Mouse (Mus musculus) heart, embryonic 11.5 days (tissue): Measurements from ENCODE around the gene Tfap2b. TPM values are rescaled to one million over a fixed set of nuclear protein-coding genes. Genes with fewer than 3 reads are reported as not detected.
A peak's percentile ranks its signal among the peaks of the same experiment; 100 is the strongest.

Experiments used
- ATAC-seq: fragments of 200-750 bp; cut with Nextera tagmentation; replicated peaks from 2 replicates; pipeline ENCODE4 v1.8.0; 2017; ENCODE audit warnings: moderate library complexity; ENCODE audit not compliant: insufficient number of reproducible peaks, low FRiP score, low TSS enrichment
- H3K27ac ChIP-seq: fragments of 300-500 bp; sonication (generic); 2 replicates; pipeline ENCODE4 v1.5.1; 2014; ENCODE audit warnings: mild to moderate bottlenecking, low read depth, low read length
- H3K27me3 ChIP-seq: fragments of 300-500 bp; sonication (generic); 2 replicates; pipeline ENCODE4 v1.6.1; 2014; ENCODE audit warnings: mild to moderate bottlenecking, low read length, mixed read lengths; ENCODE audit not compliant: control insufficient read depth, insufficient read depth
- H3K36me3 ChIP-seq: fragments of 300-500 bp; sonication (generic); 2 replicates; pipeline ENCODE4 v1.6.1; 2014; ENCODE audit warnings: mild to moderate bottlenecking, low read length, moderate library complexity, mixed read lengths; ENCODE audit not compliant: control insufficient read depth, insufficient read depth
- H3K4me1 ChIP-seq: fragments of 300-500 bp; sonication (generic); 2 replicates; pipeline ENCODE4 v1.6.1; 2014; ENCODE audit warnings: low read length; ENCODE audit not compliant: control insufficient read depth, insufficient read depth
- H3K4me2 ChIP-seq: fragments of 300-500 bp; sonication (generic); 2 replicates; pipeline ENCODE4 v1.6.1; 2014; ENCODE audit warnings: mild to moderate bottlenecking, moderate library complexity
- H3K4me3 ChIP-seq: fragments of 300-500 bp; sonication (generic); 2 replicates; pipeline ENCODE4 v1.5.1; 2014; ENCODE audit warnings: low read depth, low read length
- H3K9ac ChIP-seq: fragments of 300-500 bp; sonication (generic); 2 replicates; pipeline ENCODE4 v1.6.1; 2014; ENCODE audit warnings: mild to moderate bottlenecking, low read depth, low read length, moderate library complexity
- H3K9me3 ChIP-seq: fragments of 300-500 bp; sonication (generic); replicated peaks from 2 replicates; pipeline ENCODE4 v1.6.1; 2016; ENCODE audit warnings: low read length; ENCODE audit not compliant: control insufficient read depth
- WGBS: fragments of 180-500 bp; shearing (Covaris S2); extraction: QIAGEN DNeasy Blood & Tissue Kit; methylation state at CpG from one replicate; pipeline ENCODE4 v1.1.7; 2014; ENCODE audit not compliant: insufficient replicate concordance; 5-methylcytosine and 5-hydroxymethylcytosine counted together
- polyA plus RNA-seq: library from polyadenylated mRNA; unstranded; fragments of >200 nt; fragmentation: Nextera tagmentation; extraction: Ambion mirVana; gene quantifications from 2 replicates; pipeline ENCODE4 v1.2.1, GENCODE M21; 2014

Gene Tfap2b
- polyA plus RNA-seq, 1 experiment from 2014 or later = 1.3 TPM

DNA sequence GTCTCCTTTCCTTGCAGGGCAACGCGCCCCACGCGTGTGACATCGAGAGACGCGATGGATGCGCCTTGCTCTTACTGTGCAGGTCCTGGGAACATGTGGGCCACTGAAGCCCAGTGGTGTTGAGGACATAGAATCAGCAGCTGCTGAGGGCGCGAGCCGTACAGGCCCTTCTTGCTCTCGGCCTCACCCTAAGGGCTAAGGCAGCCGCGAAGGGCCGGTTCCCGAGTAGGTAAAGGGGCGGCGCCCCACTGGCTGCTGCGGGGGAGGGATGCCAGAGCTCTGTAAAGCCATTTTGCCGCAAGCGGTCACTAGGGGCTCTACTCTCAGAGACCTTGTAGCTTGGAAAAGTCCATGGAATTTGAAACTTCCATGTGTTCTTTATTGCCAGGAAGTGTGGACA, 27.9 kb downstream of the Tfap2b start:
- Histone ChIP-seq H3K27ac (no peak overlapping the region), H3K4me1 (no peaks in the 10 kb centered on the region), H3K27me3 (peaks cover 84% of the 10 kb centered on the region), H3K36me3 (no peaks in the 10 kb centered on the region), H3K4me2 (no peak overlapping the region), H3K4me3 (no peak overlapping the region), H3K9ac (no peak overlapping the region), H3K9me3 (no peaks in the 10 kb centered on the region)
- no peak for ATAC-seq
- 1% methylated on average over 21 of the region's 21 CpGs for WGBS

DNA sequence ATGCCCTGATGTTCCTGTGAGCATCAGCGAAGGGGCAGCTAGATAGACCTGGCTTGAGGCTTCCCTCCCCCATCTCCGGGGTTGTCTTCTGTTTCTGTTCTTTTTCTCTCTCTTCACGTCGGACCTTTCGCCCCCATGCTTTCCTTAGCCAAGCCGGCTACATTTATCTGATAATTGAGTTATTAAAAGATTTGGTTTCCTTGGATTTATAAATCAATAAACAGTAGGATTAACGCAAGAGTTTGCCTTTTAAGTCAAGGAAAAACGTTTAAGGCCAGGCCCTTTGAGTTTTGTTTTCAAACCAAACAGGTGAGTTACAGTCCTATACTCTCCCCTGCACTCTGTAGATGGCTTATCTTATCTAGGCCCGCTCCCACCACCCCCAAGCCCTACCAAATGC, 28.3 kb downstream of the Tfap2b start:
- H3K9me3 ChIP-seq = no peaks in the 10 kb centered on the region
- 1% methylated on average over 9 of the region's 9 CpGs for WGBS
- ATAC-seq = no peak

DNA sequence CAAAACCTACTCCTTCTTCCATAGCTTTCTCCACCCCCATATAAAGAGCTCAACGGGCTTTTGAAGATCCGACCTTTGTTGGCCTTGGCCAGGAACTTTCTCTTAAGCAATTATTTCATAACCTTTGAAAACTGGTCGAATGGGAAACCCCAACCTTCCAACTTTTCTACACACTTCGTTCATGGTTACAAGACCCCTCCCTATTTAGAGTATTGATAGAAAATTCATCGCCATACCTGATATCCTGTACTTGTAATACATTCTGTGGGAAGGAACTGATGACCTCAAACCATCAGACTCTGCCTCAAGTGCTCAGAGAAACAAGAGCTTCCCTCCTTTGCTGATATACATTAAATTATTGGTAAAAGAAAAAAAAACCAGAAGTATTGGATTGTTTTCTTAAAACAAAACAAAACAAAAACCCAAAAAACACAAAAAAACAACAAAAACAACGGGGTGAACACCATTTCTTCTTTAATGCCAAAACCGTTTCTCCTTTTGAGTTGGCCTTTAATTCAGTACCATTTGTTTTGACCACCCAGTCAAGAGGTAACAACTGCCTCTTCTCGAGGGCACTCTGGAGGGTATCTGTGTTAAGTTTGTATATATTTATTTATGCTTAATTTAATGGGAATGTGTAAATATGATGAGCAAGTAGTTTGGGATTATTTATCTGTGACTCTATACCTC, 29.2 kb downstream of the Tfap2b start:
- no peak overlapping the region for H3K4me2 ChIP-seq
- H3K4me3 ChIP-seq = no peak overlapping the region
- no peaks in the 10 kb centered on the region for H3K36me3 ChIP-seq
- peaks cover 84% of the 10 kb centered on the region for H3K27me3 ChIP-seq
- H3K27ac ChIP-seq = no peak overlapping the region
- no peak overlapping the region for H3K9ac ChIP-seq
- H3K4me1 ChIP-seq = no peaks in the 10 kb centered on the region
- no peak for ATAC-seq
- 6% methylated on average over 8 of the region's 8 CpGs for WGBS
- H3K9me3 ChIP-seq = no peaks in the 10 kb centered on the region

More for the DNA sequence above, 28.3 kb downstream of the Tfap2b start:
- Histone ChIP-seq H3K4me1 (no peaks in the 10 kb centered on the region), H3K36me3 (no peaks in the 10 kb centered on the region), H3K4me3 (no peak overlapping the region), H3K9ac (no peak overlapping the region), H3K27me3 (peaks cover 84% of the 10 kb centered on the region), H3K4me2 (no peak overlapping the region), H3K27ac (no peak overlapping the region)

DNA sequence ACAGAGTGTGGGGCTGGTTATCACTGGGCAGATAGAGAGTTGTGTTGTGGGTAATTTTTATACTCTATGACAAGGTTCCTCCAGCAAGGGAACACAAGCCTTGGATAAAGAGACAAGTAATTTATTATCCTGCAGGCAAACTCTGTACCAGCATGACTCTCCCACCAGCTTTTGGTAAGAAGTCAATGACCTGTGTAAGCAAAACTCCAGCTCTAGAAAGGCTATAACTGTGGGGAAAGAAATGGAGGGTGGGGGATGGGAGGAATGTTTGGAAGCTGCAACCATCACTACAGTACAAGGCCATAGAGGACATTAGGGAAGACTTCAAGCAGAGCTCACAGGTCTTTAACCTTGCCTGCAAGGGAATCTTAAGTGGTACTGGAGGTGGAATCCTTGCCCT, 31.3 kb downstream of the Tfap2b start:
- no peak for ATAC-seq
- Histone ChIP-seq H3K4me1 (no peaks in the 10 kb centered on the region), H3K4me3 (no peak overlapping the region), H3K9ac (no peak overlapping the region), H3K27me3 (peaks cover 76% of the 10 kb centered on the region), H3K4me2 (no peak overlapping the region), H3K36me3 (no peaks in the 10 kb centered on the region), H3K27ac (no peak overlapping the region), H3K9me3 (no peaks in the 10 kb centered on the region)

DNA sequence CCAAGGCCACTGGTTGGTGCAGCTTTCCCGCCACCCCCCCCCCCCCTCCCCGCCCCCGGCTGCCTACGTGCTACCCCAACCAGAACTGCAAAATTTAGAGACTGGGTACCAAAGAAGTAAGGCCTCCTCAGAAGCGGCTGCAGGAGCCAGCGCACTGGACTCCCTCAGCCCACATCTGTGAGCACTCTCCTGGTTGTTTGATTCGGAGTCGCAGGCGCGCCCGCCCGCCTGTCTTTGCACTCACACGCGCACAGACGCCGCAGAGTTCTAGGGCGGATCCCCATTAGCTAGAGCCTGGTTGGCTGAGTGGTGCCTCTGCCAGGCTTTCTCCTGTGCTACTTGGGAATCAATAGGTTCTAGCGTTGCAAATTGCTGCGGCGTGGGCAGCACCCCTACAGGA, 32.6 kb downstream of the Tfap2b start:
- Histone ChIP-seq H3K4me2 (peak overlapping the region; percentile 54), H3K36me3 (no peaks in the 10 kb centered on the region), H3K4me3 (peak overlapping the region; percentile 32), H3K9me3 (no peaks in the 10 kb centered on the region), H3K4me1 (no peaks in the 10 kb centered on the region), H3K27me3 (peaks cover 65% of the 10 kb centered on the region), H3K9ac (no peak overlapping the region), H3K27ac (no peak overlapping the region)
- ATAC-seq = no peak
- WGBS = under 1% methylated on average over 18 of the region's 20 CpGs

DNA sequence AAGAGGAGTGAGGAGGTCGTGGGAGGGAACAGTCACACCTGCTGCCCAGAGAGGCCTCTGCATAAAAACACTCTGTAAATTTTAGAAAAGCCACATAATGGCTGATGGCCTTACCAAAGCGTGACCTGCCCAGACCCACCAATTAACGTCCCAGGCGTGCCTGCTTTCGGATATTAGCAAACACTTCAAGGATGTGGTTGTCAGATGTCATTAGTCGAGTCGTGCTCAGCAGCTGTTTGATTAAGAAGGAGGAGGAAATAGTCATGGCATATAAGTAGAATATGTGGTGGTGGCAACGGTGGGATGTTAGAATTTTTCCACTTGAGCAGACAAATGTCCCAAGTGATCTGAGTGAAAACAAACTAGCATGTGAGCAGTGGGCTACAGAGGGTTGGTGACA, 33.3 kb downstream of the Tfap2b start:
- no peak overlapping the region for H3K4me3 ChIP-seq
- H3K36me3 ChIP-seq = no peaks in the 10 kb centered on the region
- H3K4me1 ChIP-seq = no peaks in the 10 kb centered on the region
- H3K27ac ChIP-seq = no peak overlapping the region
- peaks cover 58% of the 10 kb centered on the region for H3K27me3 ChIP-seq
- 6% methylated on average over 8 of the region's 8 CpGs for WGBS
- H3K9me3 ChIP-seq = no peaks in the 10 kb centered on the region
- H3K4me2 ChIP-seq = peak overlapping the region; percentile 54; the same call in 1 of the 2 replicates
- no peak overlapping the region for H3K9ac ChIP-seq
- ATAC-seq = no peak

DNA sequence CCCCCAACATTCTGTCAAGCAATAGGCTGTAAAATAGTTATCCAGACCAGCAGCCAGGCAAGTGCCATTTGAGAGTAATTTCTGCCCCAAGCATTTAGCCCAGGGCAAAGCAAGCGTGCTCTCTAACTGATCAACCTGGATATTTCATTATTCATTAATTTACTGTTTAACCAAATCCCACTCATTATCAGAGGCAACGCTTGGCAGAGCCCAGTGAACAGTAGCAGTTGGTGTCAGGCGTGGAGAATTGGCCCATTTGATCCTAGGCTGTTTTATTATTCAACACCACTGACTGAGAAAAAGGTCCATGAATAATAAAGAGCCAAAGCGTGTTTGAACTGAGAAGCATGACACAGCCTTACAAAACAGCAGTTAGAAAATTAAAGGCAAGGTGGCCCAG, 36.3 kb downstream of the Tfap2b start:
- Histone ChIP-seq H3K27ac (no peak overlapping the region), H3K36me3 (no peaks in the 10 kb centered on the region), H3K27me3 (peaks cover 34% of the 10 kb centered on the region), H3K4me2 (no peak overlapping the region), H3K9me3 (no peaks in the 10 kb centered on the region), H3K4me3 (no peak overlapping the region), H3K4me1 (no peaks in the 10 kb centered on the region), H3K9ac (no peak overlapping the region)
- 55% methylated on average over 4 of the region's 4 CpGs for whole genome bisulfite sequencing
- no peak for ATAC-seq

DNA sequence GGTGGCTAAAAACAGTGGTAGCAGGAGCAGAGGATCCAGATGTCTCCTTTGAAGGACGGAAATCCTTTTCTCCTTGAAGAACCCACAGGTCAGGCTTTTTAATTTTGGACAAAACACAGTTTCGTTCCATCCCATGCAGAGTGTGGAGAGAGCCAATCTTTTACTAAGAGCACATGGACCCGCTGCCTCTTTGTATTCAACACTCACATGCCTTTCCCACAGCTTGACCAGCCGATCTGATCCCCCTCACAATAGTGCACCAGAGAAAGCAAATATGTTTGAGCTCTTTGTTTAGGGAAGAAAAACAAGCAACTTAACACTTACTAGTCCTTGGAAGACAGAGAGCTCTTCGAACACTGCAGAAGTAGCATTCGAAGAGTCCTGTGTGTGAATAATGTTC, 42.6 kb downstream of the Tfap2b start:
- no peak for ATAC-seq
- H3K27me3 ChIP-seq = no peaks in the 10 kb centered on the region
- WGBS = 70% methylated on average over 6 of the region's 6 CpGs
- no peak overlapping the region for H3K4me3 ChIP-seq
- no peaks in the 10 kb centered on the region for H3K9me3 ChIP-seq
- no peak overlapping the region for H3K27ac ChIP-seq
- no peak overlapping the region for H3K9ac ChIP-seq
- H3K4me2 ChIP-seq = no peak overlapping the region
- no peaks in the 10 kb centered on the region for H3K4me1 ChIP-seq
- no peaks in the 10 kb centered on the region for H3K36me3 ChIP-seq

DNA sequence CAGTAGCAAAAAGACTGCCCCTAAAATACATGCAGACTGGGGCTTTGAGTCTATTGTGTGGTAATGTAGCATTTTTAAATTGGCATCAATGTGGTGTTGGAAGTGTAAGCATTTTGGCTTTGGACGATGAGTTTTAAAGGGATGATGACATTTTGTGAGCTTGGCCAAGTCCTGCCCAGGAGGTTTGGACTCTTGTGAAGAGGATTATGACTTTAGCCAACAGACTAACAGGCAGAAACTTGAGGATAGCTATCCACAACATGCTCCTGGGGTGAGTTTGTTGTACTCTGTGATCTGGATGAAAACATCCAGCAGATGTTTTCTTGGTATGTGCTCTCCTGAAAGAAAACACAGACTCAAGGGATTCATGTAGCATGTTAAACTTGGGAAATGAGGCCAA, 60.9 kb downstream of the Tfap2b start:
- Histone ChIP-seq H3K27ac (no peak overlapping the region), H3K4me2 (no peak overlapping the region), H3K4me1 (no peaks in the 10 kb centered on the region), H3K9me3 (no peaks in the 10 kb centered on the region), H3K4me3 (no peak overlapping the region), H3K9ac (no peak overlapping the region), H3K36me3 (no peaks in the 10 kb centered on the region), H3K27me3 (no peaks in the 10 kb centered on the region)
- no peak for ATAC-seq
- 80% methylated on average over 1 of the region's 1 CpGs for WGBS
